Mouse (Mus musculus) embryonic fibroblast, embryonic 13.5 days (primary cell): Measurements from ENCODE around the gene Stk17b.

Source experiments
- CTCF ChIP-seq: IDR thresholded peaks from 2 replicates; pipeline ENCODE4 v1.5.1; 2011; ENCODE audit warnings: mild to moderate bottlenecking, control low read depth, low read length, moderate library complexity, borderline replicate concordance; ENCODE audit not compliant: insufficient read depth
- POLR2A ChIP-seq: IDR thresholded peaks from 2 replicates; pipeline ENCODE4 v1.6.1; 2011; ENCODE audit warnings: low read depth, mild to moderate bottlenecking, control low read depth, low read length, moderate library complexity

- TF ChIP-seq CTCF (no peak), POLR2A (no peak)
These were observed 10.5 kb downstream of the Stk17b start for GRCm38 (mm10) chr1:53774571-53774970.
